Mouse (Mus musculus) cerebellum, postnatal 4 days (tissue): ENCODE data around the gene Slc11a2.
A peak's percentile ranks its signal among the peaks of the same experiment; 100 is the strongest.
"Not testable (repeated sequence)": the region's sequence is repeated elsewhere in the genome, so short reads cannot be mapped to it uniquely, and the experiment has no call there.

Experiments
- DNase-seq, 2 experiments: peaks; one replicate each; pipeline ENCODE4 v3.0.0; 2022; ENCODE audit warnings: low spot score in 2 of 2, mixed read lengths in 1 of 2

The Slc11a2 gene

GRCm38 (mm10) chr15:100436112-100436511, 11.2 kb upstream of the Slc11a2 start:
- no peak for DNase-seq

- DNase-seq, result no peak
Observed at GRCm38 (mm10) chr15:100433234-100433633, 8.4 kb upstream of the Slc11a2 start.

- DNase-seq, result peak in 1 of 2 experiments; percentile 66
Observed at GRCm38 (mm10) chr15:100429959-100430565, 5.2 kb upstream of the Slc11a2 start.

GRCm38 (mm10) chr15:100428296-100428905, 3.5 kb upstream of the Slc11a2 start:
- DNase-seq, result no peak

- no peak for DNase-seq
Observed at GRCm38 (mm10) chr15:100423916-100424315, 956 bp downstream of the Slc11a2 start.

GRCm38 (mm10) chr15:100422899-100423860, 1.7 kb downstream of the Slc11a2 start:
- peak; percentile 93 to 96 for DNase-seq

- DNase-seq, result no peak
Observed at GRCm38 (mm10) chr15:100422476-100422875, 2.4 kb downstream of the Slc11a2 start.

- DNase-seq, result not testable (repeated sequence)
Observed at GRCm38 (mm10) chr15:100421758-100422197, 3.1 kb downstream of the Slc11a2 start, which contains the start of gene Gm5475. Gene Gm5475 (plus strand): TSS chr15:100422147.

- no peak for DNase-seq
Observed at GRCm38 (mm10) chr15:100421059-100421757, 3.7 kb downstream of the Slc11a2 start.

- no peak for DNase-seq
Observed at GRCm38 (mm10) chr15:100419901-100420745, 4.7 kb downstream of the Slc11a2 start.

- DNase-seq, result no peak
Observed at GRCm38 (mm10) chr15:100419311-100419710, 5.6 kb downstream of the Slc11a2 start.

- DNase-seq, result no peak
Observed at GRCm38 (mm10) chr15:100417854-100418450, 6.9 kb downstream of the Slc11a2 start.

GRCm38 (mm10) chr15:100415684-100416083, 9.2 kb downstream of the Slc11a2 start:
- no peak for DNase-seq

GRCm38 (mm10) chr15:100414942-100415341, 9.9 kb downstream of the Slc11a2 start:
- no peak for DNase-seq

GRCm38 (mm10) chr15:100414011-100414410, 10.9 kb downstream of the Slc11a2 start:
- DNase-seq, result no peak

GRCm38 (mm10) chr15:100413306-100413705, 11.6 kb downstream of the Slc11a2 start:
- DNase-seq, result no peak

GRCm38 (mm10) chr15:100411731-100412130, 13.1 kb downstream of the Slc11a2 start:
- DNase-seq, result no peak

- DNase-seq, result no peak
Observed at GRCm38 (mm10) chr15:100410918-100411672, 13.8 kb downstream of the Slc11a2 start.

- no peak for DNase-seq
Observed at GRCm38 (mm10) chr15:100406088-100406487, 18.8 kb downstream of the Slc11a2 start.
